Mouse (Mus musculus): ENCODE results near the gene Rpl35. TPM values are rescaled to one million over a fixed set of nuclear protein-coding genes. Genes with fewer than 3 reads are reported as not detected.

Gene Rpl35
- polyA plus RNA-seq, 1 experiment: 184 TPM

DNA sequence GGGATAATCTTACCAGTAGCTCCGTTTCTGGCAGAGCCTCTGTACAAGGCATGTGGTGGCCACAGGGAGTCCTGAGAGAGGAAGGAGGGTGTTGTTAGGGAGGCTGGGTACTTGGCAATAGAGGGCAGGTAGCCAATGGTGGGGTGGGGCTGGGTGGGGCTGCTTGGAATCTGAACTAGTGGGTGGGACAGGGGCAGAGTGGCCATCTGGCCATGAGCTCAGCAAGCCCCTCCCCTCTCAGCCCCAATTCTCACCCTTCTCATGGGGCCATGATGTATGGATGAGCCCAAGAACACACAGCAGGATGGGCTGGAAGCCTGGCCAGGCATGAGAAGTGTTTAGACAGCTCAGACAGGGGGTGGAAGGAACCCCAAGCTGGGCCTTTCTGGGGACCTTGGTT is 18.1 kb downstream of the Rpl35 start:
- Histone ChIP-seq H3K27me3 (replicated peaks; ENCODE audit: control insufficient read depth, insufficient read depth, low read length) (no peaks in the 10 kb centered on the region), H3K27ac (ENCODE audit: insufficient read depth, low read depth, low read length) (no peak overlapping the region), H3K36me3 (ENCODE audit: control insufficient read depth, insufficient read depth, low read length) (no peaks in the 10 kb centered on the region), H3K4me1 (ENCODE audit: control insufficient read depth, insufficient read depth, low read length) (no peaks in the 10 kb centered on the region), H3K4me3 (ENCODE audit: insufficient read depth, low read depth, low read length) (no peak overlapping the region)
- 69% methylated on average over 1 of the region's 1 CpGs for WGBS
- TF ChIP-seq CTCF (conservative IDR thresholded peaks at IDR 0.05; ENCODE audit: insufficient read depth, insufficient read length, low read depth, low read length): no peak
- DNase-seq: no peak

DNA sequence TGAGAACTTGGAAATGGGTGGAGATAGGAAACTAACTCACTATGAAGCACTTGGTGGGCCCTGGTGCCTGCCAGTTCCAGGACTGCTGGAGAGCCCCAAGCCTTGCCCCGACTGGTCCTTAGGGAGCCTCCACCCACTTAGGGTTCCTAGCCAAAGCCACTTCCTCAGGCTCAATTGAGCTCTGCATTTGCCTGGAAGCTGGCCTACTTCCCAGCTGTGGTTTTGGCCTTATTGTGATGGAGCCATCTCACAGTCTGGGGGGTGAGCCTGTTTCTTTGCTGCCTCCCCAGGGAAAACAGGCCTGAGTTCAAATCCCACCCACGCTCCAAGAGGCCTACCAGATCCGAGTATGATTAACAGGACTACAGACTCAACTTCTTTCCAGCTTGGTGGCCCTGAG is 18.8 kb downstream of the Rpl35 start:
- no peaks in the 10 kb centered on the region for H3K4me1 ChIP-seq (ENCODE audit: control insufficient read depth, insufficient read depth, low read length)
- peak; percentile 55 for DNase-seq
- TF ChIP-seq CTCF (conservative IDR thresholded peaks at IDR 0.05; ENCODE audit: insufficient read depth, insufficient read length, low read depth, low read length): no peak
- no peak for TF ChIP-seq POLR2A (IDR thresholded peaks at IDR 0.05; ENCODE audit: low read depth, low read length)
- H3K36me3 ChIP-seq (ENCODE audit: control insufficient read depth, insufficient read depth, low read length): no peaks in the 10 kb centered on the region
- H3K27me3 ChIP-seq (replicated peaks; ENCODE audit: control insufficient read depth, insufficient read depth, low read length): no peaks in the 10 kb centered on the region
- H3K27ac ChIP-seq (ENCODE audit: insufficient read depth, low read depth, low read length): no peak overlapping the region
- H3K4me3 ChIP-seq (ENCODE audit: insufficient read depth, low read depth, low read length): no peak overlapping the region
- WGBS: 66% methylated on average over 3 of the region's 3 CpGs

DNA sequence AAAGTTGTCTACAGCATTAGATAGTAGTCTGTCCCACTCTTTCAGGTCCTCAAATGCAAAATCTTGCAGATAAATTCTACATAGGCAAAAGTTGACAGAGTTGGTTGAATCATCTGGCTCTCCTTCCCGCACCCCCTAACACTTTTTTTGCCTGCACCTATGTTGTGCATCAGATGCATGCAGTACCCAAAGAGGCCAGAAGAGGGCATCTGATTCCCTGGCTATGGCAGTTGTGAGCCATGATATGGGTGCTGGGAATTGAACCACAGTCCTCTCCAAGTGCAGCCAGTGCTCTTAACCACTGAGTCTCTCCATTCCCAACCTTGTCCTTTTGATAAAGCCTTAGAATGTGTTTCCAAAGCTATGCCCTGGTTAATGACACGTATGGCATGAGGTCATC is 22.0 kb downstream of the Rpl35 start:
- H3K4me3 ChIP-seq (ENCODE audit: insufficient read depth, low read depth, low read length): no peak overlapping the region
- DNase-seq: no peak
- no peak overlapping the region for H3K27ac ChIP-seq (ENCODE audit: insufficient read depth, low read depth, low read length)
- 97% methylated on average over 2 of the region's 2 CpGs for WGBS
- no peaks in the 10 kb centered on the region for H3K27me3 ChIP-seq (replicated peaks; ENCODE audit: control insufficient read depth, insufficient read depth, low read length)
- H3K4me1 ChIP-seq (ENCODE audit: control insufficient read depth, insufficient read depth, low read length): no peaks in the 10 kb centered on the region
- no peaks in the 10 kb centered on the region for H3K36me3 ChIP-seq (ENCODE audit: control insufficient read depth, insufficient read depth, low read length)
- no peak for TF ChIP-seq POLR2A (IDR thresholded peaks at IDR 0.05; ENCODE audit: low read depth, low read length)
- 0 out of 2 replicates have a peak, but pooled peaks have one; percentile 10 for TF ChIP-seq CTCF (conservative IDR thresholded peaks at IDR 0.05; ENCODE audit: insufficient read depth, insufficient read length, low read depth, low read length)

DNA sequence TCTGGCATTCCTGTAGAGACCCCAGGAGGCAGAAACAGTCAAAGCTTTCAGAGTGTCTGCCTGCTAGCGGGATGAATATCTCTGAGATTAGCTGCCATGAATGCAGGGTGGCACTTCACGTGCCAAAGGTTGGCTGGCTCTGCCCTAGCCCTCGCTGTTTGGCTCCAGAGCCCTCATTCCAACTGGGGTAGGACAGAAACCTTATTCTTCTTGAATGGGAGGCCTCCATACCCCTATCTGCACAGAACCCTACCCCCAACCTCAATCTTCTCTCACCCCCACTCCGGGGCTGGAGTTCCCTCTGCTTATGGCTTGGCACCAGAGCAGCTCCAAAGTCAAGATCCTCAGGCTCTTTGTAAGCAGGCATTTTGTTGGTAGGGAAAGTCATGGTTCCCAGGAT is 27.6 kb downstream of the Rpl35 start:
- whole genome bisulfite sequencing: 84% methylated on average over 4 of the region's 4 CpGs
- Histone ChIP-seq H3K36me3 (ENCODE audit: control insufficient read depth, insufficient read depth, low read length) (no peaks in the 10 kb centered on the region), H3K27ac (ENCODE audit: insufficient read depth, low read depth, low read length) (no peak overlapping the region), H3K4me1 (ENCODE audit: control insufficient read depth, insufficient read depth, low read length) (no peaks in the 10 kb centered on the region), H3K27me3 (replicated peaks; ENCODE audit: control insufficient read depth, insufficient read depth, low read length) (no peaks in the 10 kb centered on the region), H3K4me3 (ENCODE audit: insufficient read depth, low read depth, low read length) (no peak overlapping the region)
- DNase-seq: no peak
- no peak for TF ChIP-seq POLR2A (IDR thresholded peaks at IDR 0.05; ENCODE audit: low read depth, low read length)
- TF ChIP-seq CTCF (conservative IDR thresholded peaks at IDR 0.05; ENCODE audit: insufficient read depth, insufficient read length, low read depth, low read length): no peak

DNA sequence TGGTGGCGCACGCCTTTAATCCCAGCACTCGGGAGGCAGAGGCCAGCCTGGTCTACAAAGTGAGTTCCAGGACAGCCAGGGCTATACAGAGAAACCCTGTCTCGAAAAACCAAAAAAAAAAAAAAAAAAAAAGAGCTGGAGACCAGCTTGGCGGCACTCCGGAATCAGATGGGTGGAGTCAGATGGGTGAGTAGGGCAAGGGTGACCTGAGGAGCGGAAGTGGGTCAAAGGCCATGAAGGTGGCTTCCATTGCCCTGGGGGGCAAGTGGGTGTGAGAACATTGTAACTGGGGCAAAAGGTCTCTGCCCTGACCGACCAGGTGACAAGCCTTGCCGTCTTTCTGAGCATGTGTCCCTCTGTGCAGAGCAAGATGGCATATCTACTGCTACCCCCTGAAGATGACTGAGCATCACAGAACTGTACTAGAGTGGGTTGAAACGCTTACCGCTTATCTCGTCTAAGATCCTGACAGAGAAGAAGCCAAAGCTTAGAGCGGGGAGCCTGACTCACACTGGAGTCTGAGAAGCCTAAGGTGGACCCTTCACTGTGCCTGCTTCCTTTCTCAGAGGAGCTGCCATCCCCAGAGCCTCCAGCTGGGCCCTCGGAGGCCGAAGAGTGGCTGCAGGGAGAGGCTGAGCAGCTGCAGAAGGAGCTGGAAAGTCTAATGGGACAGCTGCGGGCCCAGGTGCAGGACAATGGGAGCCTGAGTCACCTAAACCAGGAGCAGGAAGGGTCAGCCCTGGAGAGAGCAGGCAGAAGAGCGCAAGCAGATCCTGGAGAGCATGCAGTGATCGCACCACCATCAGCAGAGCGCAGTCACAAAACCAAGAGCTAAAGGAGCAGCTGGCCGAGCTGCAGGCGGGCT is 29.3 kb downstream of the Rpl35 start:
- H3K27ac ChIP-seq (ENCODE audit: insufficient read depth, low read depth, low read length): no peak overlapping the region
- H3K4me1 ChIP-seq (ENCODE audit: control insufficient read depth, insufficient read depth, low read length): no peaks in the 10 kb centered on the region
- no peak overlapping the region for H3K4me3 ChIP-seq (ENCODE audit: insufficient read depth, low read depth, low read length)
- no peak for TF ChIP-seq CTCF (conservative IDR thresholded peaks at IDR 0.05; ENCODE audit: insufficient read depth, insufficient read length, low read depth, low read length)
- no peak for TF ChIP-seq POLR2A (IDR thresholded peaks at IDR 0.05; ENCODE audit: low read depth, low read length)
- no peaks in the 10 kb centered on the region for H3K27me3 ChIP-seq (replicated peaks; ENCODE audit: control insufficient read depth, insufficient read depth, low read length)
- WGBS: 85% methylated on average over 21 of the region's 21 CpGs
- H3K36me3 ChIP-seq (ENCODE audit: control insufficient read depth, insufficient read depth, low read length): no peaks in the 10 kb centered on the region
- DNase-seq: no peak

DNA sequence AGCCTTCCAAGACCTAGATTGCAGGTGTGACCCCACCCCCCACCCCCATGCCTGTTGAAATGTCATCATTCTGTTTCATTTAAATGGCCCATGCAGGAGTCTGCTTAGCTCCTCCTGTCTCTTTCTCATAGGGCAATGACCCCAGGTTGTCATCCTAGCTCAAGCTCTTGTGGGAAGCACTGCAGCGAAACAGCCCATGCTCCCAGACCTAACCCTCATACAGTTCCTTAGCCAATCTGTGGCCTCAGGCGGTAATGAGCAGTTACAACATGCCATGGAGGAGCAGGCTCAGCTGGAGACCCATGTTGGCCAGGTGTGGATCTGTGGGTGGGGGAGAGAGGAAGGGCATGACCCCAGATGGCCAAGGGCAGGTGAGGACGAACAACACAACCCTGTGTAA is 30.2 kb downstream of the Rpl35 start:
- 84% methylated on average over 3 of the region's 3 CpGs for WGBS
- H3K27ac ChIP-seq (ENCODE audit: insufficient read depth, low read depth, low read length): no peak overlapping the region
- DNase-seq: no peak
- H3K4me3 ChIP-seq (ENCODE audit: insufficient read depth, low read depth, low read length): no peak overlapping the region
- H3K4me1 ChIP-seq (ENCODE audit: control insufficient read depth, insufficient read depth, low read length): no peaks in the 10 kb centered on the region
- H3K27me3 ChIP-seq (replicated peaks; ENCODE audit: control insufficient read depth, insufficient read depth, low read length): no peaks in the 10 kb centered on the region
- no peak for TF ChIP-seq CTCF (conservative IDR thresholded peaks at IDR 0.05; ENCODE audit: insufficient read depth, insufficient read length, low read depth, low read length)
- TF ChIP-seq POLR2A (IDR thresholded peaks at IDR 0.05; ENCODE audit: low read depth, low read length): no peak
- no peaks in the 10 kb centered on the region for H3K36me3 ChIP-seq (ENCODE audit: control insufficient read depth, insufficient read depth, low read length)

DNA sequence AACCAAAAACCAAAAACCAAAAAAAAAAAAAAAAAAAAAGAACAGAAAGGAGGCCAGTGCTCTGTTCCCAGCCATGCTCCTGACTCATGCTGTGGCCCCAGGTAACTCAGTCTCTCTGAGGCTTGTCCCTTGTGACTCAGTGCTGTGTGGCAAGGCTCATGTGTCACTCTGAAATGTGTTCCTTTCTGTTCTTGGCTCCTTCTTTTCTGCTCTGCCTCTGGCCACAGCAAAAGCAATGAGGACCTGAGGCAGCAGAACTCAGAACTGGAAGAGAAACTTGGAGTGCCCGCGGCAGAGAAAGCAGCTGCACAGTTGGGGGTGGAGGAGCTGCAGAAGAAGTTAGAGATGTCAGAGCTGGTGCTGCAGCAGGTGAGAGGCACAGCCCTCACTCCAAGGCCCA is 31.3 kb downstream of the Rpl35 start:
- H3K4me3 ChIP-seq (ENCODE audit: insufficient read depth, low read depth, low read length): no peak overlapping the region
- DNase-seq: no peak
- H3K27ac ChIP-seq (ENCODE audit: insufficient read depth, low read depth, low read length): no peak overlapping the region
- no peaks in the 10 kb centered on the region for H3K27me3 ChIP-seq (replicated peaks; ENCODE audit: control insufficient read depth, insufficient read depth, low read length)
- H3K36me3 ChIP-seq (ENCODE audit: control insufficient read depth, insufficient read depth, low read length): no peaks in the 10 kb centered on the region
- WGBS: 70% methylated on average over 2 of the region's 2 CpGs
- TF ChIP-seq POLR2A (IDR thresholded peaks at IDR 0.05; ENCODE audit: low read depth, low read length) (no peak), CTCF (conservative IDR thresholded peaks at IDR 0.05; ENCODE audit: insufficient read depth, insufficient read length, low read depth, low read length) (no peak)
- no peaks in the 10 kb centered on the region for H3K4me1 ChIP-seq (ENCODE audit: control insufficient read depth, insufficient read depth, low read length)
